Mouse (Mus musculus) left cerebral cortex, adult 8-10 months (tissue): ENCODE data around the gene Gdap2. TPM values are rescaled to one million over a fixed set of nuclear protein-coding genes. Genes with fewer than 3 reads are reported as not detected.

Source experiments
- DNase-seq, 2 experiments: peaks; one replicate each; pipeline ENCODE4 v3.0.0; 2022; ENCODE audit warnings: low spot score in 2 of 2
- total RNA-seq, 4 experiments: library from RNA; stranded (reverse); gene quantifications; 2 replicates each; pipeline ENCODE4 v1.2.4; 2022

Gdap2 gene
- total RNA-seq, 4 experiments from 2014 or later, result 30.3 to 36.4 (median 33.4) TPM

- DNase-seq, result no peak
Observed at GRCm38 (mm10) chr3:100246286-100246825, 84.2 kb downstream of the Gdap2 start.

Other genes with a start within 250 kb of the Gdap2 start
- gene Wdr3, start within 50 bp of the Gdap2 start, total RNA-seq, result 10 to 100 TPM; 19.4 to 28.6 (median 23.5) TPM